Mouse (Mus musculus): ENCODE data around the gene Tmem251. TPM values are rescaled to one million over a fixed set of nuclear protein-coding genes. Genes with fewer than 3 reads are reported as not detected.

Tmem251 gene
- polyA plus RNA-seq, 1 experiment from 2014 or later, result 11.5 TPM

DNA sequence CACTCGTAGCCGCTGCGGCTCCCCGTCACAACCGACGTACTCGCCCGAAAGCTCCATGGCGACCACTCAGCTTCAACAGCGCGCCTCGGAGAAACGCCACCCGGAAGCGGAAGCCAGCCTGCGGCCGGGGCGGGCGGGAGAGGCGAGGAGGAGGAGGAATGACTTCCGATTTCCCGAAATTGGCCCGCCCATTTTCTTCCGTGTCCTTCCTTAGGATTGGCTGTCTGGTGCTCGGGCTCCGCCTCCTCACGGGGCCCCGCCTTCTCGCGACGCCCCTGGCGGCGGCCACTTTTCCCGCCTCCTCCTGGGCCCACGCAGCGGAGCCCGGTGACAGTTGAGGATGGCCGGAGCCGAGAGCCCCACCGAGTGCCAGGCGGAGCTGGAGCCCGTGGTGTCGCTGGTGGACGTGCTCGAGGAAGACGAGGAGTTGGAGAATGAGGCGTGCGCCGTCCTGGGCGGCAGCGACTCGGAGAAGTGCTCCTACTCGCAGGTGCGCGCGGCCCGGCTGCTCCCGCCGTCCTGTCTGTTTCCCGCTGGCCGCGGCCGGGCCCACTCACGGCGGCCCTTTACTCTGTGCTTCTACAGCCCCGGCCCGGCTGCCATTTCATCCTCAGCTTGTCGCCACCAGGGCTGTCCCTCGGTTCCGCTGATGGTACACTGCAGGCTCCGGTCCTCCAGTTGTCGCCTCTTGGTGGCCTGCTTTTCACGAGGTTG is 14.3 kb downstream of the Tmem251 start, which contains the start of the genes Gm28051, Gon7 and Ubr7:
Gene Gm28051 (minus strand): TSS at position 77 of the 714 bp plus-strand sequence.
Gene Gon7 (minus strand): TSS at position 115 of the 714 bp plus-strand sequence.
Gene Ubr7 (plus strand): TSS at position 279 of the 714 bp plus-strand sequence.
- peak; percentile 93 for ATAC-seq (ENCODE audit: insufficient number of reproducible peaks, insufficient read depth, low FRiP score, low TSS enrichment, low read depth)
- peak within 1 kb of the TSS; percentile 91 for H3K27ac ChIP-seq
- H3K36me3 ChIP-seq, result peaks cover 22% of the 10 kb centered on the region
- under 1% methylated on average over 73 of the region's 73 CpGs for WGBS
- peaks cover 20% of the 10 kb centered on the region for H3K4me1 ChIP-seq (replicated peaks)
- peak within 1 kb of the TSS; percentile 86 for H3K4me2 ChIP-seq
- no peaks in the 10 kb centered on the region for H3K27me3 ChIP-seq
- peak within 1 kb of the TSS; percentile 79 for H3K4me3 ChIP-seq (replicated peaks)
- no peaks in the 10 kb centered on the region for H3K9me3 ChIP-seq
- H3K9ac ChIP-seq (replicated peaks), result peak within 1 kb of the TSS; percentile 77

DNA sequence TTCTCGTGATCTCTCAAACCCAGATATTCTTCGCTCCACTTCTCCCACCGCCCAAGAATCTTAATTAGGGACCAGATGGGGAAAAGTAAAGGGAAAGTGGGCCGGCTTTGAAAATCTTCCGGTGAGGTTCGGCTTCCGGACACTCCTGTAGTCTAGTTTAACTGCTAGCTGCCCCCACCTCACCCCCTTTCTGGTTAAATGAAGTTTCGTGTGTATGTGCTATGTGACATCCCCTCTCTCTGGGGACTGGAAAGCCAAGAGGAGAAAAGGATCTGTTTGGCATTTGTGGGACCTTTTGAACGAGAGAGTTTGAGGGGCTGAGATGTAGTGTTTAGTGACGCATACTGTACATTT is 14.8 kb downstream of the Tmem251 start, which contains the start of gene Gm20604:
Gene Gm20604 (minus strand): TSS at position 270 of the 354 bp plus-strand sequence.
- WGBS, result under 1% methylated on average over 10 of the region's 10 CpGs
- Histone ChIP-seq H3K27ac (peak within 1 kb of the TSS; percentile 91), H3K9me3 (no peaks in the 10 kb centered on the region), H3K4me3 (replicated peaks) (peak within 1 kb of the TSS; percentile 79), H3K27me3 (no peaks in the 10 kb centered on the region), H3K4me1 (replicated peaks) (peaks cover 20% of the 10 kb centered on the region), H3K9ac (replicated peaks) (peak within 1 kb of the TSS; percentile 77), H3K4me2 (peak within 1 kb of the TSS; percentile 86), H3K36me3 (peaks cover 22% of the 10 kb centered on the region)
- no peak for ATAC-seq (ENCODE audit: insufficient number of reproducible peaks, insufficient read depth, low FRiP score, low TSS enrichment, low read depth)

- H3K36me3 ChIP-seq, result peaks cover 26% of the 10 kb centered on the region
- H3K4me1 ChIP-seq (replicated peaks), result peaks cover 20% of the 10 kb centered on the region
- no peaks in the 10 kb centered on the region for H3K9me3 ChIP-seq
- peak overlapping the region; percentile 79 for H3K4me3 ChIP-seq (replicated peaks)
- H3K9ac ChIP-seq (replicated peaks), result peak overlapping the region; percentile 77
- H3K27ac ChIP-seq, result no peak overlapping the region
- ATAC-seq (ENCODE audit: insufficient number of reproducible peaks, insufficient read depth, low FRiP score, low TSS enrichment, low read depth), result no peak
- WGBS, result 1% methylated on average over 5 of the region's 5 CpGs
- H3K27me3 ChIP-seq, result no peaks in the 10 kb centered on the region
- peak overlapping the region; percentile 86 for H3K4me2 ChIP-seq
Observed at GRCm38 (mm10) chr12:102758936-102759335, 15.4 kb downstream of the Tmem251 start.

- H3K4me1 ChIP-seq (replicated peaks), result peaks cover 16% of the 10 kb centered on the region
- H3K9ac ChIP-seq (replicated peaks), result no peak overlapping the region
- H3K27ac ChIP-seq, result no peak overlapping the region
- no peak overlapping the region for H3K4me2 ChIP-seq
- H3K27me3 ChIP-seq, result no peaks in the 10 kb centered on the region
- H3K36me3 ChIP-seq, result peaks cover 35% of the 10 kb centered on the region
- no peak for ATAC-seq (ENCODE audit: insufficient number of reproducible peaks, insufficient read depth, low FRiP score, low TSS enrichment, low read depth)
- no peak overlapping the region for H3K4me3 ChIP-seq (replicated peaks)
- 88% methylated on average over 3 of the region's 3 CpGs for WGBS
- no peaks in the 10 kb centered on the region for H3K9me3 ChIP-seq
Observed at GRCm38 (mm10) chr12:102761668-102762067, 18.1 kb downstream of the Tmem251 start.

DNA sequence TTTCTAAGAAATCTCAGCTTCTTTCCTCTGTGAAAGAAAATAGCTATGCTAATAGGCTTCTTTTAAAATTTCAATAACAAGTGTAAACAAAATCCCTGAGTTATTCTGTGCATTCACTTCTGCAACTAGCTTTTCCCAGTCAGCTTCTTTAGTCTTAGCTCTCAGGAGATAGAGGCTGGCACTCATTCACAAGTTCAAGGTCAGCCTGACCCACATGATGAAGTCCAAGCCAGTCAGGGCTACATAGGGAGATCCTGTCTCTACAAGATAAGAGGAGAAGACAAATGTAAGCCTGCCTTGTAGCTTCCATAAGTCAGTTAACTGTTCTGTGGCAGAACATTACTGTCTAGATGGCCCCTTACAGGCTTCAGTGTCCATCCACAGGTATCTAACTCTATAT is 20.1 kb downstream of the Tmem251 start:
- Histone ChIP-seq H3K27me3 (no peaks in the 10 kb centered on the region), H3K9ac (replicated peaks) (no peak overlapping the region), H3K4me1 (replicated peaks) (peaks cover 12% of the 10 kb centered on the region), H3K4me2 (no peak overlapping the region), H3K36me3 (peaks cover 54% of the 10 kb centered on the region), H3K9me3 (no peaks in the 10 kb centered on the region), H3K4me3 (replicated peaks) (no peak overlapping the region), H3K27ac (no peak overlapping the region)
- no peak for ATAC-seq (ENCODE audit: insufficient number of reproducible peaks, insufficient read depth, low FRiP score, low TSS enrichment, low read depth)

DNA sequence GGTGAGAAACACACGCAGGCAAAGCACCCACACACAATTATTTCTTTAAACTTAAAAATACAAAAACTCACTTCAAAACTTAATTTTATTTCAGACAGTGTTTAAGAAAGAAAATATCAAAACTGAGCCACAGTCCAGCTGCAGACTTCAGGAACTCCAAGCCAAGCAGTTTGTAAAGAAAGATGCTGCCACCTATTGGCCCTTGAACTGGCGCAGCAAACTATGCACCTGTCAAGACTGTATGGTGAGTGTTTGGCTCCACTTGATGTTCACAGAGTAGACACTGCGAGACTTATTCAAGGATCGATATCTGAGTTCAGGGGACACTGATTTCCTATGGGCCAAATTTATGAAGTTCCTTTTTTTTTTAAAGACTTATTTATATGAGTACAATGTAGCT is 25.4 kb downstream of the Tmem251 start:
- WGBS, result 93% methylated on average over 4 of the region's 4 CpGs
- no peak overlapping the region for H3K9ac ChIP-seq (replicated peaks)
- no peak overlapping the region for H3K4me2 ChIP-seq
- H3K4me1 ChIP-seq (replicated peaks), result no peaks in the 10 kb centered on the region
- H3K27ac ChIP-seq, result no peak overlapping the region
- no peaks in the 10 kb centered on the region for H3K27me3 ChIP-seq
- no peak for ATAC-seq (ENCODE audit: insufficient number of reproducible peaks, insufficient read depth, low FRiP score, low TSS enrichment, low read depth)
- peaks cover 92% of the 10 kb centered on the region for H3K36me3 ChIP-seq
- H3K9me3 ChIP-seq, result 0 out of 2 replicates have a peak, but pooled peaks cover 6% of the 10 kb centered on the region
- H3K4me3 ChIP-seq (replicated peaks), result no peak overlapping the region

- H3K4me1 ChIP-seq (replicated peaks), result no peaks in the 10 kb centered on the region
- no peak overlapping the region for H3K27ac ChIP-seq
- H3K27me3 ChIP-seq, result no peaks in the 10 kb centered on the region
- H3K9me3 ChIP-seq, result 0 out of 2 replicates have a peak, but pooled peaks cover 6% of the 10 kb centered on the region
- H3K36me3 ChIP-seq, result peaks cover 95% of the 10 kb centered on the region
- no peak overlapping the region for H3K4me3 ChIP-seq (replicated peaks)
- WGBS, result 92% methylated on average over 8 of the region's 8 CpGs
- H3K9ac ChIP-seq (replicated peaks), result no peak overlapping the region
- no peak overlapping the region for H3K4me2 ChIP-seq
- no peak for ATAC-seq (ENCODE audit: insufficient number of reproducible peaks, insufficient read depth, low FRiP score, low TSS enrichment, low read depth)
Observed at GRCm38 (mm10) chr12:102771601-102772000, 28.0 kb downstream of the Tmem251 start.

- H3K36me3 ChIP-seq, result peaks cover 95% of the 10 kb centered on the region
- no peak overlapping the region for H3K9ac ChIP-seq (replicated peaks)
- no peak overlapping the region for H3K4me2 ChIP-seq
- H3K27me3 ChIP-seq, result no peaks in the 10 kb centered on the region
- no peak overlapping the region for H3K4me3 ChIP-seq (replicated peaks)
- 0 out of 2 replicates have a peak, but pooled peaks cover 6% of the 10 kb centered on the region for H3K9me3 ChIP-seq
- H3K27ac ChIP-seq, result no peak overlapping the region
- 95% methylated on average over 5 of the region's 5 CpGs for WGBS
- H3K4me1 ChIP-seq (replicated peaks), result no peaks in the 10 kb centered on the region
- no peak for ATAC-seq (ENCODE audit: insufficient number of reproducible peaks, insufficient read depth, low FRiP score, low TSS enrichment, low read depth)
Observed at GRCm38 (mm10) chr12:102772676-102773075, 29.1 kb downstream of the Tmem251 start.

DNA sequence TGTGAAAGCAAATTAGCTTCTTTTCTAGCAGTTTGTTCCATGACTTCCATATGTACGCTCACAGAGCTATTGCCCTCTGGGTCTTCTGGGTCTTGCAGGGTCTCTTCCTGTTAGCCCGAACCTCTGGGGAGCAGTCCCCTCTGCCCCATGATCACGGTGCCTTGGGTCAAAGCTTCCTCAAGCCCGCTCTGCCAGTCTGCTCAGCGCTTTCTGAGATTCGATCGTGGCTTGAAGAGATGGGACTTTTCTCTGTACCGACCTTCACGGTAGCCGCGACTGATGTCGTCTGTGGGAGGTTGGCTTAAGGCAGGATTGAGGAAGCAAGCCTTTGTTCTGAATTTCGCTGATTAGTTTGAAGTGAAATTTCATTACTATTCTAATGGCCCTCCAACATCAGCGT is 32.5 kb downstream of the Tmem251 start:
- H3K27me3 ChIP-seq, result no peaks in the 10 kb centered on the region
- 94% methylated on average over 14 of the region's 14 CpGs for WGBS
- H3K9me3 ChIP-seq, result 0 out of 2 replicates have a peak, but pooled peaks cover 6% of the 10 kb centered on the region
- ATAC-seq (ENCODE audit: insufficient number of reproducible peaks, insufficient read depth, low FRiP score, low TSS enrichment, low read depth), result no peak
- H3K4me3 ChIP-seq (replicated peaks), result no peak overlapping the region
- no peak overlapping the region for H3K27ac ChIP-seq
- no peak overlapping the region for H3K9ac ChIP-seq (replicated peaks)
- H3K36me3 ChIP-seq, result peaks cover 70% of the 10 kb centered on the region
- no peak overlapping the region for H3K4me2 ChIP-seq
- H3K4me1 ChIP-seq (replicated peaks), result no peaks in the 10 kb centered on the region

DNA sequence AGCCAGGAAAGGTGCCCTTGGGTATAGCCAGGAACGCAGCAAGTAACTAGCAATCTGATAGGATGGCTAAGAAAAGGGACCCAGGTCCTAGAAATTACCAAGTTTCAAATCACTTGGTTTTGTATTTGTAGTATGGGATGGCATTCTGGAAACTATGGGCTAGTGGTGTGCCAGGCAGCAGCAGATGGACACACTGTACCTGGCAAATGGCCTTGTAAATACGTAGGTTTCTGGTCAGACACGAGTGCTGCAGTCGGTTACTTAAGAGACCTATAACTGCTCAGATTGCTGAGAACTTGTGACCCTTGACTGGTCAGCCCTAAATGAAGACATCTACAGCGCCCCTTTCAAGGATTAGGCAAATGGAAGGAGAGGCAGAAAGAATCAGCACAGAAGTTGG is 34.6 kb downstream of the Tmem251 start:
- H3K36me3 ChIP-seq, result peaks cover 65% of the 10 kb centered on the region

GRCm38 (mm10) chr12:102779452-102779851 is 35.9 kb downstream of the Tmem251 start:
- no peak overlapping the region for H3K4me2 ChIP-seq
- H3K4me1 ChIP-seq (replicated peaks), result no peaks in the 10 kb centered on the region
- H3K36me3 ChIP-seq, result peaks cover 66% of the 10 kb centered on the region
- no peak overlapping the region for H3K9ac ChIP-seq (replicated peaks)
- H3K27me3 ChIP-seq, result no peaks in the 10 kb centered on the region
- H3K4me3 ChIP-seq (replicated peaks), result no peak overlapping the region
- H3K27ac ChIP-seq, result no peak overlapping the region
- WGBS, result 43% methylated on average over 3 of the region's 3 CpGs
- ATAC-seq (ENCODE audit: insufficient number of reproducible peaks, insufficient read depth, low FRiP score, low TSS enrichment, low read depth), result no peak
- no peaks in the 10 kb centered on the region for H3K9me3 ChIP-seq

More for the DNA sequence above, 34.6 kb downstream of the Tmem251 start:
- WGBS, result 87% methylated on average over 5 of the region's 5 CpGs
- no peak overlapping the region for H3K4me2 ChIP-seq
- H3K4me1 ChIP-seq (replicated peaks), result no peaks in the 10 kb centered on the region
- H3K27me3 ChIP-seq, result no peaks in the 10 kb centered on the region
- no peak overlapping the region for H3K9ac ChIP-seq (replicated peaks)
- no peak for ATAC-seq (ENCODE audit: insufficient number of reproducible peaks, insufficient read depth, low FRiP score, low TSS enrichment, low read depth)
- no peaks in the 10 kb centered on the region for H3K9me3 ChIP-seq
- H3K27ac ChIP-seq, result no peak overlapping the region
- no peak overlapping the region for H3K4me3 ChIP-seq (replicated peaks)

Measured in limb, embryonic 12.5 days (tissue).